Mouse (Mus musculus): ENCODE measurements around the gene Khdc4.

DNA sequence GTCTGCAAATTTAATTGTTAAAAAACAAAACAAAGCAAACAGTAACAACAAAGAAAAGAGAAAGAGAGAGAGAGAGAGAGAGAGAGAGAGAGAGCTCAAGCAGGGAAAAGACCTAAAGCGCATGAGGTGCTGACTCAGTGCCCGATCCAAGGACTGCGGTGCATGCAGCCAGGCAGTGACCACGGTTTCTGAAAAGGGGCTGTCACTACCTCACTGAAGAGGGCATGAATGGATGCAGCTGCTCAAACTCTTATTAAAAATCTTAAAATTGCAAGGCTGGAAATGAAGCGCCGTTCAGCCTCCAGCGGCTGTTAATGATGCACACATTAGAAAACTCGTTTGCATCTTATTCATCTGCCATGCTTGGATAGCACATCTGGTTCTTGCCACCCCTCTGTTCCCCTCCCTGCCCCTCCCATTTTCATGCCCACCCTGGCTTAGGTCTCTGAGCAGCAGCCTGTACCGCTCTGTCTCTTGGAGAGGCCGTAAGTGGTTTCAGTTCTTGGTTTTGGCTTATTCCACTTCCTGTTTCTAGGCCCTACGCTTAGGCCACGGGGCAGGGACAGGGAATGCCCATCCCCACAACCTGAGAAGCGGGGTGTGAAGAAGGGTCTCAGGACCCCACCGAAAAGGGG, 37.7 kb upstream of the Khdc4 start:
- no peak for TF ChIP-seq POLR2A (IDR thresholded peaks at IDR 0.05; ENCODE audit: borderline replicate concordance, extremely low read depth, low read depth, low read length)
- TF ChIP-seq CTCF (IDR thresholded peaks at IDR 0.05; ENCODE audit: insufficient read depth, low read length): no peak
